Mouse (Mus musculus) erythroid progenitor cell, adult 5-6 weeks (primary cell): Measurements from ENCODE around the gene Krt9. TPM values are rescaled to one million over a fixed set of nuclear protein-coding genes. Genes with fewer than 3 reads are reported as not detected.

Experiments
- ATAC-seq: replicated peaks from 2 replicates; pipeline ENCODE4 v1.8.0; 2016; ENCODE audit warnings: moderate number of reproducible peaks, mild to moderate bottlenecking, moderate TSS enrichment, inconsistent platforms; ENCODE audit not compliant: poor library complexity, low FRiP score, severe bottlenecking
- total RNA-seq, 2 experiments: library from RNA; stranded (forward) in 1 of 2; stranded (reverse) in 1 of 2; fragments of 150-400 nt in 1 of 2; fragments of 186-747, 209-891 nt in 1 of 2; gene quantifications; 2 replicates each; pipeline versions ENCODE4 v1.2.3 to v1.2.4; 2015 to 2017; ENCODE audit warnings: low replicate concordance in 2 of 2

The Krt9 gene
- total RNA-seq, 2 experiments from 2014 or later: not detected

DNA sequence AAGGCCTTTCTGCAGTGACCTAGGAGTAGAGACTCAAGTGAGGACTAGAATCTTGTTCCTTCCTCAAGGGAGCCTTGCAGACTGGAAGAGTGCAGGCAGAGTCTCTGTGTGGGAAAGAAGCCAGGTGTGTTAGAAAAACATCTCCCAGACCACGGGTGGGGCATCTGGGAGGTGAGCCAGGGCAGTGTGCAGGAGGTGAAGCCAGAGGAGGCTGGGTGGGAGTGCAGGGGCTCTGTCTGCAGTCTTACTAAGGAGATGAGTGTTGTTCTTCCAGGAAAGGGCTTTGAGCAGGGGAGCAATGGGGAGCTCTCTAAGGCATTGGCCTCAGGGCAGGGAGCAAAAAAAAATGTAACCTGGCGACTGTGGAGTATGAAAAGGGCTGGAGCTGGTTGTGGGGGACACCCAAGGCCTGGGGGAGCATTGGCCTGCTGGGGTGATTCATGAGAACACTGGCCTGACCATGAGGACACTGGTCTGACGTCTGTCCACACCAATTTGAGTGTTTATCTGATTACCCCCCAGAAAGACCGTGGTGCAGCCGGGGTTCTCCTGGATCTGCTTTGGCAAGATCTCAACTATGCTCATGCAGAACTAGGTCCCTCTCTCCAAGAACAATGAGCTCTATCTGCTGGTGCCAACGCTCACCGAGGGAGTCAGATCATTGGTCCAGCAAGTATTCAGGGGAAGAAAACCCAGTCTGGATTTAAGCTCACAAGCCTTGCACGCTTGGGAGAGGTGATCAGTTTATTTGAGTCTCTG is 37.4 kb downstream of the Krt9 start:
- ATAC-seq: no peak

DNA sequence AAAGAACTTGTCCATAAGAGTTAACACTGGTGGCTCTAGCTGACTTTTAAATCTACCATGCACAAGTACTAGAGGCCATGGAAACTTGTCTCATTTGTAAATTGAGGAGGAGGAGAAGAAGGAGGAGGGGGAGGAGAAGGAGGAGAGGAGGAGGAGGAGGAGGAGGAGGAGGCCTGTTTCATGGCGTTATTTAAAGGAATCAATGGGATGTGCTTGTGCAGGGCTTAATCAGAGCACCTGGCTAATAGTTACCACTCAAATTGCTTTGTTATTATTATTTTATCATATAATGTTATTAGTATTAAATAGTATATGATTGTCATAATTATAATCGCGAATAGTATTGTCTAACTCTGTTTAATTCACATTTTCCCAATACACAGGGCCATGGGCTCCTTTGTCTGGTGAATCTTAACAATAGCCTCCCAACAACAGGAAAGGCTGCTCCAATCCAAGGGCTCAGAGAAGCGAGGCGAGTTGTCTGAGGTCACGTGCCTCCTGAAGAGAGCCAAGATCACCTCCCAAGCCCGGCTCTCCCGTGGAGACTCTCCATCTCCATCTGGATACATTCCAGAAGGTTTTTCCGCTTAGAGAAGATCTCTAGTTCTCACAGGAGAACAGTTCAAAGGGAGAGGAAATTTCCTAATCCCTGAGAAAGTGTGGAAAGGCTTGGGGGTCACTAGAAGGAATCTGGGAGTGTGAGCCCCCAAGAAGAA is 44.3 kb downstream of the Krt9 start, which contains the start of gene Krt19:
Gene Krt19 (minus strand): TSS at position 51 of the 716 bp plus-strand sequence.
- ATAC-seq: no peak

DNA sequence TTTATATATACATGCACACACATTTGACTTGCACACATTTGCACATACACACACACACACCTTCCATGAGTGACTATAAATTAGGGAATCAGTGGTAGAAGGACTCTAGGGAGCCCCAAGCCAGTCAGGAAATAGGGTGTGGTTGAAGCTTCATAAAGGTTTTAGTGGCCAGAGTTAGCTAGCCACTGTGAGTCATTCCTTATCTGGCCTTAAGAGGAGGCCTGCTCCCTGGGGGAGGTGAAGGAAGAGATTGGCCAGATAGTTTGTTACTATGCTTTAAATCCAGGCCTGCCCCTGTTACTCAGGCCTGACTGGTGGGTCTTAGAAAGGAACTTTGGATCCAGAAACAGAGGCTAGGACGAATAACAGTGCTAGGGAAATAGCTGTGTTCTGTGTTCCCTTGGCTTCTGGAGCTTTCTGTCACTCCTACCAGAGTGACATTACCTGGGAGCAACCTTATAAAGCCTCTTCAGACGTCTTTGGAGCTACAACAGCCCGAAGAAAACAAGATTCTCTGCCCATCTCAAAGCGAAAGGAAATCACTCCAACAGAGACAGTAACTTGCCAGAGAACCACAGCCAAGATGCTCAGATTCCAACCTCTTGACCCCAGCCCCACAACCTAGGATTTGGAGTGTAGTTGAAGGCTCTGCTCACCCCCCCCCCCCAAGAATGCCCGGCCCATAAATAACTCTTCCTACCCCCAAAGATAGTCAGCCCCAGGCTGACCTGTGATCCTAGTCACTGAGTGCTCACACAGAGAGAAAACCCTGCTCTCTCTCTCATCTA is 45.3 kb downstream of the Krt9 start:
- no peak for ATAC-seq

DNA sequence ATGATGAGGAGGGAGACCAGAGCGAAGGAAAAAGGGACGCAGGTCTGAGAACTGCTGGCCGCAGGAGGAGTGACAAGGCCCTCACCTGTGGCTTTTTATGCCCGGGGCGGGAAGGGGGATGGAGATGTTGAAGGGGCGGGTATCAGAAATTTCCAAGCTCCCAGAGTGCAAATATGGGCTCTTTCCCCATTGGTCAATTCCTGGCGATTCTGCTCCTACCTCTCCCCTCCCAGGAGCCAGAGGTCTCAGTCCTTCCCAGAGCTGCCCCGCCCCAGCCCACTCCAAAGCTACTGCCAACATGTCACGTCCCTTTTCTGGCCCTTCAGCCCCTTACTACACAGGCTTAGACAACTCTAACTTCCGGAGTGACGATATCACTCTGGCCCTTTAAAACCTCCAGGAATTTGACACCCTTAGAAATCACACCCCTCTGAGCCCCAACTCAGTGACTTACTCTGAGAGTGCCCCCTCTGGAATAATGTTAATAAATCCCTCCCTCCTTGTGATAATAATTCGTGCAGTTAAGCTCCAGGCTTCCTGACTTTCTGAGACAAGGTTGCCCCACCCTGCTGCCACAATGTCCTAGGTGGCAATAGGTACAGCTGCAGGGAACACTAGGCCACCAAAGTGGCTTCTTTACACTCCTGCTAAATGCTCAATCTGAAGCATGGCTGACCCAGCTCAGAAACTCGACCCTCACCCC is 47.0 kb downstream of the Krt9 start:
- ATAC-seq: no peak

DNA sequence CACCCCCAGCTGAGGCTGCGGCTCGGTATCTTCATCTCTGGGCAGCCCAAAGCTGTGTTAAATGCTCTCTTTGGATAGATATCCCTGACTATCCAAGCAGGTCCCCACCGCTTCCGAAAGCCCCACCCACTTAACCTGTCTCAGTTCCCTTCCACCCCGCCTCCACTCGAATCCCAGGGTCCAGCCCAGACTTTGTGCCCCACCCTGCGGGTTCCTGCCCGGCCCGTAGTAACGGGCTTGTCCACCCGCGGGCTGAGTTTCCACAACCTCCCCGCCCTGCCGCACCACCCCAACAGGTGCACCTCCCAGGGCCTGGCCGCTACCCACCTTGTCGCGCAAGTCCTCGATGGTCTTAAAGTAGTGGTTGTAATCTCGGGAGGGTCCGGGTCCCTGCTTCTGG is 47.9 kb downstream of the Krt9 start:
- no peak for ATAC-seq

DNA sequence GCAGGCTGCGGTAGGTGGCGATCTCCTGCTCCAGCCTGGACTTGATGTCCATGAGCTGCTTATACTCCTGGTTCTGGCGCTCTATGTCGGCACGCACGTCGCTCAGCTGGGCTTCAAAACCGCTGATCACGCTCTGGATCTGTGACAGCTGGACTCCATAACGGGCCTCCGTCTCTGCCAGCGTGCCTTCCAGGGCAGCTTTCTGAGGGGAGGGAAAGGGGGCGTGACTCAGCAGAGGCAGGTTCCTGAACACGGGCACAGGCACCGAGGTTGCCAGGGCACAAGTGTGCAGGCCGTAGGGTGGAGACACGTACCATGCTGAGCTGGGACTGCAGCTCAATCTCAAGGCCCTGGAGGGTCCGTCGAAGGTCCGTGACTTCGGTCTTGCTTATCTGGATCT is 52.1 kb downstream of the Krt9 start:
- no peak for ATAC-seq

DNA sequence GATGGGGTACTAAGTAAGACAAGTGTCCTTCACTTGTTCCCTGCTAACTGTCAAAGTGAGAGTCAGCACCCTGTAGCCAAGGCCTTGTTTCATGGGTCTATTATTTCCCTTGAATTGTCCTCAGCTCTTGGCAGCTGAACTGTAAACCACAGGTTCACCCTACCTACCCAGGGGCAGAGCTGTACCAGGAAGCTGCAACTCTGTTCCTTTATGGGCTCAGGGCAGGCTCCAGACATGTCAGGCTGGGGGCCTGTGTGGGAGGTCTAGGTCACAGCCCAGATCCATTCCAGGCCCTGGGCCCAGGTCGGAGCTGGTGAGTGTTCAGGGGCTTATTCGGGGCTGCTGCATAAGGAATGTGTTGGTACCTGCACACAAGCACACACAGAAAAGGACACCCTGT is 53.7 kb downstream of the Krt9 start:
- no peak for ATAC-seq

DNA sequence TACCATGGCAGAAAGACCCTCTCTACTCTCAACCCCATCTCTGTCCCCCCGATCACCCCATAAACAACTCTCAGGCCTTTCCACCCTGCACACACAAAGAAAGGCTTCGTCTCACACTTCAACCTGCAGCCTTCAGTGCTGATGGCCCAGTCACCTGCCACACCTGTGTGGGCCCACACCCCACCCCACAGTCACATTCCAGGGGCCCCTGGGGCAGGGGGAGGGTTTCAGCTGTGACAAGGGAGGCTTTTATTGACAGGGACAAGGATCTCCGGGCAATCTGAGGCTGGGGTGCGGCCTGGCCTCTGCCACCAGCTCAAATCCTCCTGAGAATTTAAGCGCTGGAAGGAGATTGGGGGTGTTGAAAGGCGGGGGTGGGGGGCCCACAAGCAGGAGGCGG is 54.2 kb downstream of the Krt9 start:
- ATAC-seq: no peak

DNA sequence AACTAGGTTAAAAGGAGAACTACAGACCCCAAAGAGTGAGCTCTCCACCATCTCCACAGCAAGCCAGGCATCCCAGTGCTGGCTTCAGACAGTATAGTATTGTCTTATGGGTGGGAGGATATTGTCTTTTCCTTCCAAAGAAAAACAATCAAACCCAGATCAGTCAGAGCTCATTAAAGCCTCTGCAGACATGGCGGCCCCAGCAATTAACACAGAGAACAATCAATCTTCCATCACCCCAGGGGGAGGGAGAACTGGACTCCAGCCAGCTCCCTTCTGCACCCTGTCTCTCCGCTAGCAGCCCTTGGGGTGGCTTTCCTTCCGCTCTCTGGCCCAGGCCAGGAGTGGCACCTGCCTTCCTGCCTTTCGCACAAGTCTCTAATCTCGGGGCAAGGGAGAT is 55.4 kb downstream of the Krt9 start:
- no peak for ATAC-seq

Other genes with a start within 250 kb of the Krt9 start
- gene Krtap9-5, start 244.8 kb downstream of the Krt9 start, total RNA-seq (2015; ENCODE audit: low replicate concordance): not detected in 2 replicates
- gene Krtap9-5, start 244.8 kb downstream of the Krt9 start, total RNA-seq (2017; ENCODE audit: low replicate concordance): not detected in 2 replicates
- gene Krtap29-1, start 214.2 kb downstream of the Krt9 start, total RNA-seq (2015; ENCODE audit: low replicate concordance): not detected in 2 replicates
- not detected in 2 replicates for gene Krtap29-1, start 214.2 kb downstream of the Krt9 start, total RNA-seq (2017; ENCODE audit: low replicate concordance)
- gene Krtap16-1, start 206.6 kb downstream of the Krt9 start, total RNA-seq (2015; ENCODE audit: low replicate concordance): not detected in 2 replicates
- gene Krtap16-1, start 206.6 kb downstream of the Krt9 start, total RNA-seq (2017; ENCODE audit: low replicate concordance): not detected in 2 replicates
- gene Krtap17-1, start 199.3 kb downstream of the Krt9 start, total RNA-seq (2015; ENCODE audit: low replicate concordance): not detected in 2 replicates
- gene Krtap17-1, start 199.3 kb downstream of the Krt9 start, total RNA-seq (2017; ENCODE audit: low replicate concordance): not detected in 2 replicates
- gene Krt33a, start 177.0 kb downstream of the Krt9 start, total RNA-seq (2015; ENCODE audit: low replicate concordance): not detected in 2 replicates
- not detected in 2 replicates for gene Krt33a, start 177.0 kb downstream of the Krt9 start, total RNA-seq (2017; ENCODE audit: low replicate concordance)
- not detected in 2 replicates for gene Krt33b, start 163.4 kb downstream of the Krt9 start, total RNA-seq (2015; ENCODE audit: low replicate concordance)
- gene Krt33b, start 163.4 kb downstream of the Krt9 start, total RNA-seq (2017; ENCODE audit: low replicate concordance): not detected in 2 replicates
- gene Krt34, start 151.7 kb downstream of the Krt9 start, total RNA-seq (2015; ENCODE audit: low replicate concordance): not detected in 2 replicates
- gene Krt34, start 151.7 kb downstream of the Krt9 start, total RNA-seq (2017; ENCODE audit: low replicate concordance): not detected in 2 replicates
- not detected in 2 replicates for gene Krt31, start 142.7 kb downstream of the Krt9 start, total RNA-seq (2015; ENCODE audit: low replicate concordance)
- gene Krt31, start 142.7 kb downstream of the Krt9 start, total RNA-seq (2017; ENCODE audit: low replicate concordance): not detected in 2 replicates
- not detected in 2 replicates for gene Krt32, start 105.0 kb downstream of the Krt9 start, total RNA-seq (2015; ENCODE audit: low replicate concordance)
- gene Krt32, start 105.0 kb downstream of the Krt9 start, total RNA-seq (2017; ENCODE audit: low replicate concordance): not detected in 2 replicates
- not detected in 2 replicates for gene Krt35, start 97.0 kb downstream of the Krt9 start, total RNA-seq (2015; ENCODE audit: low replicate concordance)
- gene Krt35, start 97.0 kb downstream of the Krt9 start, total RNA-seq (2017; ENCODE audit: low replicate concordance): not detected in 2 replicates
- gene Krt36, start 87.6 kb downstream of the Krt9 start, total RNA-seq (2015; ENCODE audit: low replicate concordance): not detected in 2 replicates
- not detected in 2 replicates for gene Krt36, start 87.6 kb downstream of the Krt9 start, total RNA-seq (2017; ENCODE audit: low replicate concordance)
- not detected in 2 replicates for gene Krt13, start 71.7 kb downstream of the Krt9 start, total RNA-seq (2015; ENCODE audit: low replicate concordance)
- gene Krt13, start 71.7 kb downstream of the Krt9 start, total RNA-seq (2017; ENCODE audit: low replicate concordance): not detected in 2 replicates
- gene Krt15, start 57.3 kb downstream of the Krt9 start, total RNA-seq (2015; ENCODE audit: low replicate concordance): not detected in 2 replicates
- gene Krt15, start 57.3 kb downstream of the Krt9 start, total RNA-seq (2017; ENCODE audit: low replicate concordance): not detected in 2 replicates
- not detected in 2 replicates for gene Krt19, start 44.6 kb downstream of the Krt9 start, total RNA-seq (2015; ENCODE audit: low replicate concordance)
- gene Krt19, start 44.6 kb downstream of the Krt9 start, total RNA-seq (2017; ENCODE audit: low replicate concordance): not detected in 2 replicates
- not detected in 2 replicates for gene Krt14, start 14.3 kb upstream of the Krt9 start, total RNA-seq (2015; ENCODE audit: low replicate concordance)
- gene Krt14, start 14.3 kb upstream of the Krt9 start, total RNA-seq (2017; ENCODE audit: low replicate concordance): not detected in 2 replicates
- gene Krt16, start 55.7 kb upstream of the Krt9 start, total RNA-seq (2015; ENCODE audit: low replicate concordance): not detected in 2 replicates
- not detected in 2 replicates for gene Krt16, start 55.7 kb upstream of the Krt9 start, total RNA-seq (2017; ENCODE audit: low replicate concordance)
- gene Krt17, start 67.8 kb upstream of the Krt9 start, total RNA-seq (2015; ENCODE audit: low replicate concordance): not detected in 2 replicates
- gene Krt17, start 67.8 kb upstream of the Krt9 start, total RNA-seq (2017; ENCODE audit: low replicate concordance): not detected in 2 replicates
- not detected in 2 replicates for gene Krt42, start 76.6 kb upstream of the Krt9 start, total RNA-seq (2015; ENCODE audit: low replicate concordance)
- not detected in 2 replicates for gene Krt42, start 76.6 kb upstream of the Krt9 start, total RNA-seq (2017; ENCODE audit: low replicate concordance)
- 1,616 and 1,886 TPM in 2 replicates for gene Eif1, start 126.6 kb upstream of the Krt9 start, total RNA-seq (2015; ENCODE audit: low replicate concordance)
- 389 and 952 TPM in 2 replicates for gene Eif1, start 126.6 kb upstream of the Krt9 start, total RNA-seq (2017; ENCODE audit: low replicate concordance)
- not detected in 2 replicates for gene Gast, start 141.2 kb upstream of the Krt9 start, total RNA-seq (2015; ENCODE audit: low replicate concordance)
- not detected in 2 replicates for gene Gast, start 141.2 kb upstream of the Krt9 start, total RNA-seq (2017; ENCODE audit: low replicate concordance)
- gene Hap1, start 162.9 kb upstream of the Krt9 start, total RNA-seq (2015; ENCODE audit: low replicate concordance): not detected in 2 replicates
- 0.13 TPM in 1 of 2 replicates, not detected in the other for gene Hap1, start 162.9 kb upstream of the Krt9 start, total RNA-seq (2017; ENCODE audit: low replicate concordance)
- gene Jup, start 204.5 kb upstream of the Krt9 start, total RNA-seq (2015; ENCODE audit: low replicate concordance): 7.2 and 10.1 TPM in 2 replicates
- gene Jup, start 204.5 kb upstream of the Krt9 start, total RNA-seq (2017; ENCODE audit: low replicate concordance): 1.9 and 5.5 TPM in 2 replicates
- not detected in 2 replicates for gene P3h4, start 221.6 kb upstream of the Krt9 start, total RNA-seq (2015; ENCODE audit: low replicate concordance)
- not detected in 2 replicates for gene P3h4, start 221.6 kb upstream of the Krt9 start, total RNA-seq (2017; ENCODE audit: low replicate concordance)
- not detected in 2 replicates for gene Fkbp10, start 222.5 kb upstream of the Krt9 start, total RNA-seq (2015; ENCODE audit: low replicate concordance)
- gene Fkbp10, start 222.5 kb upstream of the Krt9 start, total RNA-seq (2017; ENCODE audit: low replicate concordance): not detected in 2 replicates
- 2.5 TPM in 2 replicates for gene Nt5c3b, start 248.6 kb upstream of the Krt9 start, total RNA-seq (2015; ENCODE audit: low replicate concordance)
- gene Nt5c3b, start 248.6 kb upstream of the Krt9 start, total RNA-seq (2017; ENCODE audit: low replicate concordance): 0.26 TPM in 1 of 2 replicates, not detected in the other
- gene Klhl10, start 248.7 kb upstream of the Krt9 start, total RNA-seq (2015; ENCODE audit: low replicate concordance): not detected in 2 replicates
- not detected in 2 replicates for gene Klhl10, start 248.7 kb upstream of the Krt9 start, total RNA-seq (2017; ENCODE audit: low replicate concordance)